Comparison of ENCODE assay signal across 9 mouse cellular contexts in genomic region chr2:104367836-104368298, GRCm38 (mm10). TPM values are rescaled to one million over a fixed set of nuclear protein-coding genes. Genes with fewer than 3 reads are reported as not detected.
A peak's percentile ranks its signal among the peaks of the same experiment; 100 is the strongest.
DNase-seq lines count a peak whose midpoint lies in the region; ATAC-seq lines count a peak whose summit lies in the region.
"Had no signal": no experiment of that assay in that cellular context is flagged by ENCODE, and none has a peak within 500 bp of the region (broad histone marks: within the 10 kb centered on the region; RNA-seq: fewer than 3 reads in every experiment).

No protein-coding gene starts in this region.

- DNase-seq in right cerebral cortex, adult 18-20 months: peak; percentile 44
- no peak for DNase-seq in right cerebral cortex, postnatal 14 days
- DNase-seq in forebrain, embryonic 14.5 days (ENCODE audit: low spot score): peak; percentile 93
- peak; percentile 57 to 84 for DNase-seq in lung, postnatal 4 days
- peak; percentile 73 for DNase-seq in telencephalon, adult 2 months (ENCODE audit: low read depth, low spot score)
- no peak for DNase-seq in gastrocnemius, postnatal 25 days
- DNase-seq in thymus, postnatal 25 days: no peak

- peak overlapping the region; percentile 76 for H3K27ac ChIP-seq in forebrain, embryonic 14.5 days (ENCODE audit: low read depth, low read length)

- no peaks in the 10 kb centered on the region for H3K9me3 ChIP-seq in forebrain, embryonic 14.5 days (replicated peaks; ENCODE audit: control insufficient read depth, low read length)

- 5% methylated on average over 6 of the region's 6 CpGs for WGBS in forebrain, embryonic 14.5 days

- H3K4me2 ChIP-seq in forebrain, embryonic 14.5 days (ENCODE audit: low read length): no peak overlapping the region

- ATAC-seq in forebrain, embryonic 14.5 days: peak; percentile 92
- no peak for ATAC-seq in CD4-positive, CD25-positive, alpha-beta regulatory T cell, adult 4 months

- no peak overlapping the region for H3K4me3 ChIP-seq in forebrain, embryonic 14.5 days (ENCODE audit: low read depth, low read length)
- H3K4me3 ChIP-seq: erythroblast, embryonic 14.5 days had no signal

- no peaks in the 10 kb centered on the region for H3K27me3 ChIP-seq in forebrain, embryonic 14.5 days (replicated peaks; ENCODE audit: control insufficient read depth, insufficient read depth, low read length)

- no peaks in the 10 kb centered on the region for H3K36me3 ChIP-seq in forebrain, embryonic 14.5 days (ENCODE audit: control insufficient read depth, insufficient read depth, low read length)

- H3K9ac ChIP-seq in forebrain, embryonic 14.5 days (ENCODE audit: low read length): no peak overlapping the region

- peaks cover 16% of the 10 kb centered on the region for H3K4me1 ChIP-seq in forebrain, embryonic 14.5 days (ENCODE audit: control insufficient read depth, insufficient read depth, low read length)

RNA-seq across cellular contexts. Expression of gene D430041D05Rik, which starts 42.9 kb away (rescaled TPM):
- 7.9 and 11.6 TPM in 2 replicates for polyA plus RNA-seq in forebrain, embryonic 14.5 days (2014; fragmentation: Nextera tagmentation; extraction: Ambion mirVana)
- not detected for polyA plus RNA-seq in CD4-positive, CD25-positive, alpha-beta regulatory T cell, adult 4 months (2017; shearing (Covaris generic))
- 1 to 10 TPM in 1 of 2 experiments, under 1 TPM in 1; 0.54 to 1.5 TPM for total RNA-seq in gastrocnemius, postnatal 25 days (2021)
- polyA plus RNA-seq: erythroblast, embryonic 14.5 days had no signal

Comparison
In these comparisons a context has a peak if more than half of its experiments do, and no peak if none do; other contexts are left out.
1. DNase-seq: peak in right cerebral cortex, adult 18-20 months (single experiment), forebrain, embryonic 14.5 days (single experiment), lung, postnatal 4 days (2 of 2) and telencephalon, adult 2 months (single experiment); none in right cerebral cortex, postnatal 14 days (single experiment), gastrocnemius, postnatal 25 days (single experiment) and thymus, postnatal 25 days (single experiment).